Mouse (Mus musculus) left cerebral cortex, adult 11 months (tissue): ENCODE results near the gene Gm10277.

ENCODE experiments used
- DNase-seq: peaks from one replicate; pipeline ENCODE4 v3.0.0; 2022; ENCODE audit warnings: low spot score

The Gm10277 gene

GRCm38 (mm10) chr11:77787707-77788106, at the start of gene Gm10277:
Gm10277 (minus strand) TSS chr11:77787747.
- DNase-seq: no peak

GRCm38 (mm10) chr11:77836751-77837150, 49.2 kb upstream of the Gm10277 start:
- no peak for DNase-seq

DNA sequence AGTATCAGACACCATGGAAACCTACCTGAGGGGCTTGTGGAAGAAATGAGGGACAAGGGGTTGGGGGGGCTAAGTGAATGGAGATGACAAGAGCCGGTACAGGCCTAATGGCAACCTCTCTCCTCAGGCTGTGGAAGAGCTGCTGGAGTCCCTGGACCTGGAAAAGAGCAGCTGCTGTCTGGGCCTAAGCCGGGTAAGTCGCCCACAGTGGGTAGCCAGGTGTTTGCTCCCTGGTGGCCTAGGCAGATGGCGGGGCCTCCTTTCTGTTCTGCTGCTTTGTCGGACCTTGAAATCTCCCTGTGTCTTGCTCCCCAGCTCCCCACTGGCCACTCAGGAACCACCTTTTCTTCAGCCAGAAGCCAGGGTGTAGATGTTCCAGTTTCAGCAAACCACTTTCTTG, 48.7 kb upstream of the Gm10277 start:
- no peak for DNase-seq

GRCm38 (mm10) chr11:77835109-77835508, 47.6 kb upstream of the Gm10277 start:
- DNase-seq: no peak

DNA sequence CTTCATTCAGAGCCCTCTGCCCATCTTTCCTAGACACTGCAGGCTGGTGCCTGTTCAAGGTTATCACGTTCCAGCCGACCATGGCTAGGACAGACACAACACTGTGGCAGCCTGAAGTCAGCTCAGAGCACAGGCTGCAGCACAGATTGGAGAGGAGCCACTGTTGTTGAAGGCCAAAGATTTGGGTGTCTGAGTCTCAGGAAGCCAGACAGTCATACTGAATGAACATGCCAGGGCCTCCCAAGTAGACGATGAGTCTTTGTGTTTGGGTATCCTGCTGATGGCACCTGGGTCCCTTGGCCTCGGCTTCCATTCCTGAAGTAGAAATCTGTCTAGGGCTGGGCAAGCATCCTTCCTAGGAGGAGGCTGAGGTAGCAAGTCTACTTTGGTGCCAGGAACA, 45.0 kb upstream of the Gm10277 start:
- DNase-seq: no peak

- no peak for DNase-seq
Measured at GRCm38 (mm10) chr11:77830875-77831274, 43.3 kb upstream of the Gm10277 start.

- no peak for DNase-seq
Measured at GRCm38 (mm10) chr11:77829043-77829841, 41.7 kb upstream of the Gm10277 start.

DNA sequence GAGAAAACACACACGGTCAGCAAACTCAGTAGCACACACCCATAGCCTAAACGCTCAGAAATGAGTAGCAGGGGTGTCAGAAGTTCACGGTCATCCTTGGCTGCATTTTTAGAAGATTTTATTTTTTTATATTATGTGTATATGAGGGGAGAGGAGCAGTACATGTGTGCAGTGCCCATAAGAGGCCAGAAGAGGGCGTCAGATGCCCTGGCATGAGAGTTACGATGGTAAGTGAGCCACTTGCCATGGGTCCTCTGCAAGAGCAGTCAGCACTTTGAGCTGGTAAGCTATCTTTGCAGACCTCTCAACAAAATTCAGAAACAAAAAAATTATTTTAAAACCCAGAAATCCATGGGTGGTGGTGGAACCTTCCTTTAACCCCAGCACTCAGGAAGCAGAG, 40.6 kb upstream of the Gm10277 start:
- no peak for DNase-seq

DNA sequence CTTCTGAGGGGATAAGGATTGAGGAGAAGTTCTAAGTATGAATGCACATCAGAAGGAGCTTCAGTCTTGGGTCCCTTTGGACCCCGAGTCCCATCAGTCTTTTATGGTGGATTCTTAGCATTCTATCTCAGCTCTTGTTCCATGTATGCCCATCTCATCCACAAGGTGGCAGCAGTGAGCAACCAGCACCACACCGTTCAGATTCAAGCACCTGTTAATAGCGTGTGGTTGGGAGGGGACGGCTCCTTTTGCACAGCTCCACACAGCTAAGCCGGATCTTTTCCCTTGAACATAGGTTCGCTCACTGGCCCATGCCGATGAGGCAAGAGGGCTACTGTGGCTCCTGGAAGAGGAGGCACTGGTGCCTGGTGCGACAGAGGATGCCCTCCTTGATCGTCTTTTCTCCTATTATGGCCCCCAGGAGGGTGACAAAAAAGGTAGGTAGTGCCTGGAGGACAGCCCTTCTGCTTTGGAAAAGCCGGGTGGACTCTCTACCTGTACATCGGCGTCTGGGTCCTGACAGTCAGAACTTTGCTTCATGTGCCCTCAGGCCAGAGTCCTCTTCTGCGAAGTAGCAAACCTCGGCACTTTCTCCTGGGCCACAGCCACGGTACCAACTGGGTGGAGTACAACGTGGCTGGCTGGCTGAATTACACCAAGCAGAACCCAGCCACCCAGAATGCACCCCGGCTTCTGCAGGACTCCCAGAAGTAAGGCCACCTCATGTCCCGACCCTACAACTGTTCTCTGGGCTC, 39.9 kb upstream of the Gm10277 start:
- DNase-seq: peak; percentile 68

DNA sequence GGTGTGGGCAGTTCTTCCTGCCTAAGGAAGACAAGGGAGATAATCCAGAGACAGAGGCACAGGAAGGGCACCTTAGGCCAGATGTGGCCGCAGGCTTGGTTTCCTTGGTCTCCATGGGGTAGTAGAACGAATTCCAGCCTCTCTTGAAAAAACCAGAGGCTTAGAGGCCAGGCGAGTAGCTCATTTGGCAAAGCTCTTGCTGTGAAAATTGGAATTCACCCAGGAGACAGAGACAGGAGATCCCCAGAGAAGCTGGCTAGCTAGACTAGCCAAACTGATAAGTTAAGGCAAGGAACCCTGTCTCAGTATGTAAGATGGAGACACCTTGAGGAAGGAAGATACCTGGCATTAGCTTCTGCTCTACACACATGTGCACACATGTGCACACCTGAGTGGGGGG, 38.8 kb upstream of the Gm10277 start:
- DNase-seq: no peak

GRCm38 (mm10) chr11:77825853-77826252, 38.3 kb upstream of the Gm10277 start:
- peak; percentile 65 for DNase-seq

DNA sequence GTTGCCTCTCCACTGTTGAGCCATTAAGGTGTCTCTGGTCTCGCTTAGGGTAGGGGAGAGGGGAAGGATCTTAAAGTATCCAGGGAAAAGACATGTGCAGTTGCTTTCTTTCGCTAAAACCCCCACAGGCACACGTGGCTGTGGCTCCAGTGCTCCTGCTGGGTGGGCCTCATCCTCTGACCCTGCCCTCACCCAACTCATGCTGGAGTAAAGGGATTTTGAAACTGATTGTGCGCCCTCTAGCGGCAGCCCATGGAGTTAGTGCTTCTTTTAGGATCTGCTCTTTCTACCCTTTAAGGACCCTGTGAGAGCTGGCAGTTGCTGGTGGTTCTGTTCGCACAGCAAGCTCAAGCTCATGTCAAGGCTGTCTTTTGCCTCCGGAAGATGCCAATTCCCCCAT, 35.2 kb upstream of the Gm10277 start:
- DNase-seq: no peak

DNA sequence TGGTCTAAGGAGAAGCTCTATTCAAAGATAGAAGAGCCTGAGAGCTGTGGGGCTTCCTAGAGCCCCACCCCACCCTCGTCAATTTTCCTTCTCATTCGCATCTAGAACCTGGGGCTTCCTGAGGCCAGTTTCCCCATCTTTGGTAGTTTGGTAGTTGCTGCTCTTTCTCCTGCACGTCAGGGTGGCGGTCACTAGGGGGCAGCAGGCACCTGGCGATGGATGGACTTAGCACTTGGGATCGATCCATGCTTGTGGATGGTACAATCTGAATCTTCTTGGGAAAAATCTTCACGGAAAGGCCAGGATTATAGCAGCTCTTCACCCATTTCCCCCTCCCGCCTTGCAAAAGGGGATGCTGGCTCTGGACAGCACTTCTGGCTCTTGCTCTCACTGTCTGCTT, 34.1 kb upstream of the Gm10277 start:
- DNase-seq: no peak

- DNase-seq: no peak
Measured at GRCm38 (mm10) chr11:77816003-77816402, 28.5 kb upstream of the Gm10277 start.

GRCm38 (mm10) chr11:77813969-77814368, 26.4 kb upstream of the Gm10277 start:
- DNase-seq: no peak

DNA sequence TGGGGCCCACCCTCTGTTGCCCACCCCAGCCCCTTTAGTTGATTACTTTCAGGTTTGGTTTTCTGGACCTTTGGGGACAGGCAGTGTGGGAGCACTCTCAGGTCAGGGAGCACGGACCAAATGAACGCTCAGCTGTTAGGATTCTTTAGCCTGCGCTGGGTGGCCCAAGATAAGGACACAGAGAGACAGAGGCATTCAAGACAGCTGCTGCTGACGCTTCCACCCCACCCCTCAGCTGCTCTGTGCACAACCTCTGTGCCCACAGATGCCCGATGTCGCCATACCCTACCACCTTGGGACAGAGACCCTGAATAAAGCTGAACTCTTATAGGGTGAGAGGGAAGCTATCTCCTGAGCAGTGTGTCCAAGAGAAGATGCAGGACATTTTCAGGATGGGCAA, 22.5 kb upstream of the Gm10277 start:
- DNase-seq: no peak

DNA sequence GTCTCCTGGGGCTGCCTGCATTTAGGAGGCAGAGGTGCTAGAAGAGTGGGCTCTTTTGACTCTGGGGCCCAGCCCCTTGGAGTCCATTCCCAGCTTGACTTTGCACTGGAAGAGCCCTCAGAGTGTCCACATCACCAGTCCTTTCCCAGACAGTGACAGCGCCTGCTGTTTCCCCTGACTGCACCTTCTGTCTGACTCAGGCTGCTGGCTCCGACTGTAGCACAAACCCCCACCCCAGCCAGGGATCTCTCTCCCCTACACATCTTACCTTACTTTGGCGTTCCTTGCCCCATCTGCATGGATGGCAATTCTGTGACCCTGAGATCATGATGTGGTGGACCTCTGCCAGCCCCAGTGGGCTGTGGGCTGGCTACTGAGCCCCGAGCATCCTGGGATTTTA, 21.7 kb upstream of the Gm10277 start:
- DNase-seq: no peak

GRCm38 (mm10) chr11:77808051-77808465, 20.5 kb upstream of the Gm10277 start:
- no peak for DNase-seq

GRCm38 (mm10) chr11:77806855-77807254, 19.3 kb upstream of the Gm10277 start:
- DNase-seq: no peak

DNA sequence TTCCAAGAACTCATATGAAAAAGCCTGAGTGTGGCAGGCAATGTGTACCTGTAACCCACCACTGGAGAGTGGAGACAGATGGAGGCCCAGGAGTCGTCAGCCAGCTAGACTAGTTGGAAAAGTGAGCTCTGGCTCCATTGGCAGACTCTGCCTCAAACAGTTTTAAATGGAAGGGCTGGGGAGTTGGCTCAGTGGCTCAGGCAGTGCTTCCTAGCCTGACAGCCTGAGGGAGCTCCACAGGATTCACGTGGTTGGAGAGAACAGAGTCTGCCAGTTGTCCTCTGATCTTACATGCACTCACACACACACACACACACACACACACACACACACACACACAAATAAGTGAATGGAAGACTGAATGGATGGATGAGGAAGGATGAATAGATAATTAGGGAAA, 18.7 kb upstream of the Gm10277 start:
- DNase-seq: no peak

- no peak for DNase-seq
Measured at GRCm38 (mm10) chr11:77802341-77802865, 14.9 kb upstream of the Gm10277 start.

- no peak for DNase-seq
Measured at GRCm38 (mm10) chr11:77800869-77801701, 13.5 kb upstream of the Gm10277 start.
